Mouse (Mus musculus): ENCODE results near the gene Dtnb.
A peak's percentile ranks its signal among the peaks of the same experiment; 100 is the strongest.

Gene Dtnb

GRCm38 (mm10) chr12:3737009-3737408 lies 164.8 kb downstream of the Dtnb start:
- no peak for DNase-seq

GRCm38 (mm10) chr12:3738741-3739529 lies 166.8 kb downstream of the Dtnb start:
- no peak for DNase-seq

GRCm38 (mm10) chr12:3739749-3740704 lies 167.8 kb downstream of the Dtnb start:
- no peak for DNase-seq

GRCm38 (mm10) chr12:3740705-3741081 lies 168.5 kb downstream of the Dtnb start:
- DNase-seq, result no peak

GRCm38 (mm10) chr12:3745432-3746105 lies 173.4 kb downstream of the Dtnb start:
- DNase-seq, result no peak

- no peak for DNase-seq
Measured at GRCm38 (mm10) chr12:3746369-3746768, 174.2 kb downstream of the Dtnb start.

- DNase-seq, result no peak
Measured at GRCm38 (mm10) chr12:3747583-3747982, 175.4 kb downstream of the Dtnb start.

- DNase-seq, result no peak
Measured at GRCm38 (mm10) chr12:3755522-3755921, 183.3 kb downstream of the Dtnb start.

- no peak for DNase-seq
Measured at GRCm38 (mm10) chr12:3756216-3756615, 184.0 kb downstream of the Dtnb start.

- DNase-seq, result no peak
Measured at GRCm38 (mm10) chr12:3758127-3758526, 185.9 kb downstream of the Dtnb start.

GRCm38 (mm10) chr12:3759419-3759818 lies 187.2 kb downstream of the Dtnb start:
- DNase-seq, result no peak

- peak; percentile 54 for DNase-seq
Measured at GRCm38 (mm10) chr12:3760876-3761590, 188.9 kb downstream of the Dtnb start.

GRCm38 (mm10) chr12:3761591-3762295 lies 189.6 kb downstream of the Dtnb start:
- peak; percentile 94 for DNase-seq

GRCm38 (mm10) chr12:3764191-3764804 lies 192.1 kb downstream of the Dtnb start:
- DNase-seq, result no peak

- DNase-seq, result no peak
Measured at GRCm38 (mm10) chr12:3767360-3767759, 195.2 kb downstream of the Dtnb start.

GRCm38 (mm10) chr12:3768391-3768790 lies 196.2 kb downstream of the Dtnb start:
- DNase-seq, result no peak

GRCm38 (mm10) chr12:3770546-3770945 lies 198.4 kb downstream of the Dtnb start:
- DNase-seq, result no peak

GRCm38 (mm10) chr12:3771080-3771479 lies 198.9 kb downstream of the Dtnb start:
- no peak for DNase-seq

GRCm38 (mm10) chr12:3773643-3774042 lies 201.5 kb downstream of the Dtnb start:
- DNase-seq, result no peak

- DNase-seq, result no peak
Measured at GRCm38 (mm10) chr12:3776015-3776414, 203.8 kb downstream of the Dtnb start.

GRCm38 (mm10) chr12:3777682-3778081 lies 205.5 kb downstream of the Dtnb start:
- no peak for DNase-seq
